Mouse (Mus musculus): ENCODE measurements around the gene Nme8. TPM values are rescaled to one million over a fixed set of nuclear protein-coding genes. Genes with fewer than 3 reads are reported as not detected.
A peak's percentile ranks its signal among the peaks of the same experiment; 100 is the strongest.

The Nme8 gene
- total RNA-seq, 1 experiment: not detected

DNA sequence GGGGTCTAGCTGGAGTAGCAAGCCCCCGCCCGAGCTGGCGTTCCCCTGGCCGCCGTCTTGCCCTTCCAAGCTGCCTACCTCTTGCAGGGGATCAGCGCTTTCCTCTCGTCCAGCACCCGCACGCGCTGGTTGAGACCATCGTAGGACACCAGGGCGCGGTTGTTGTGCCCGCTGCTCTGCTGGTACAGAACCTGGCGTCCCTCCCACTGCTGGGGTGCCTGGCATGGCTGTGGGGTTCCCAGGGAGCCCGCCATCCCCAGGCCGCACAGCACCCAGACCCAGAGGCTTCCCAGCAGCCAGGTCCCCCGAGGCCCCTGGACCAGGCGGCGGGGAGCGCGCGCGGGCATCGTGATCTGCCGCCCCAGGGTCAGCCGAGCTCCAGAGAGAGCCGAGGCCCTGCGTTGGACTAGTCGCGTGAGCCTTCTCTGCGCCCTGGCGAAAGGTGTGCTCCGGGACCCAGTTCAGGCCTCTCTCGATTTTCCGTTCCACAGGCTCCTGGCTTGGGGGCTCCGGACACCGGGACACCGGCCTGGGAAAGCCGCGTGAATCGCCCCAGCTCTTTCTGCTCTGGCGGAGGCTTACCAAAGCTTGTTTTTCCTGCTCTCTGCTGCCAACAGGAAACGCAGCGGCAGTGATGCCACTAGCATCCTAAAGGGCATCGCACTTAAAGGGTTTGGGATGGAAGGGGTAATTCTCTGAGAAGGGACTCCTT lies 78.2 kb downstream of the Nme8 start, which contains the start of gene Epdr1:
Gene Epdr1 (minus strand): TSS at position 712 of the 712 bp plus-strand sequence.
- Histone ChIP-seq H3K4me3 (ENCODE audit: insufficient read depth in 1 of 2, low read depth in 1 of 2, low read length in 2 of 2, poor library complexity in 1 of 2, severe bottlenecking in 1 of 2) (peak within 1 kb of the TSS; percentile 69 to 82), H3K9me3 (ENCODE audit: control insufficient read depth, insufficient read depth, low read depth, low read length) (no peaks in the 10 kb centered on the region), H3K36me3 (ENCODE audit: control insufficient read depth, insufficient read depth, low read length, poor library complexity, severe bottlenecking) (no peaks in the 10 kb centered on the region; the same call in 1 of the 2 replicates), H3K27ac (ENCODE audit: insufficient read depth, low read depth, low read length, poor library complexity, severe bottlenecking) (no peak within 1 kb of the TSS), H3K4me1 (ENCODE audit: control insufficient read depth in 2 of 2, insufficient read depth in 2 of 2, low read length in 2 of 2, poor library complexity in 1 of 2) (peaks cover 0 to 6% of the 10 kb centered on the region in 2 experiments; a peak in 1 of 4 replicates), H3K9ac (ENCODE audit: insufficient read depth, low read depth, low read length, poor library complexity, severe bottlenecking) (peak within 1 kb of the TSS; percentile 76)
- in situ Hi-C loops (cut with MboI; ENCODE audit: low sequenced_read_pairs in 2 of 2, unreplicated experiment in 2 of 2): no loop called here
- DNase-seq (ENCODE audit: low read depth, low spot score): peak; percentile 39
- TF ChIP-seq ZC3H11A (IDR thresholded peaks at IDR 0.05; ENCODE audit: borderline replicate concordance, low read depth, low read length) (no peak), CHD2 (IDR thresholded peaks at IDR 0.05; ENCODE audit: low read depth, low read length) (no peak), MAFK (IDR thresholded peaks at IDR 0.05; ENCODE audit: insufficient read depth, low read depth, low read length) (no peak), ZNF384 (IDR thresholded peaks at IDR 0.05; ENCODE audit: low read depth, low read length) (no peak), HCFC1 (IDR thresholded peaks at IDR 0.05; ENCODE audit: borderline replicate concordance, insufficient read depth, low read length) (no peak)

DNA sequence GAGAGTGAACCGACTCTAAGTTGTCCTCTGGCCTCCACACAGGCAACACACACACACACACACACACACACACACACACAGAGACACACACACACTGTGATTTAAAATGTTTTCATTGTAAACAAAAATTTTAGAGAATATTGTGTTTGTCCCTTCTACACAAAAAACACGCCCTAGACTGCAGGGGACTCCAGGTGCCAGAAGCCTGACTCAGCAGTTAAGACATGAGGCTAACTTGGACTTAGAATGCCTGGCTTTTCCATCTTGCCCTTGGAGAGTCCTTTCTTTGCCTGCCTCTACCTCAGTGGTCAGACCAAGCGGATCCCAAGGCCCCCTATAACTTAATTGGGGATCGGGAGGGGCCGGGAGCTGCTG lies 78.8 kb downstream of the Nme8 start:
- no peak for DNase-seq (ENCODE audit: low read depth, low spot score)
- Histone ChIP-seq H3K27ac (ENCODE audit: insufficient read depth, low read depth, low read length, poor library complexity, severe bottlenecking) (no peak overlapping the region), H3K9me3 (ENCODE audit: control insufficient read depth, insufficient read depth, low read depth, low read length) (no peaks in the 10 kb centered on the region), H3K36me3 (ENCODE audit: control insufficient read depth, insufficient read depth, low read length, poor library complexity, severe bottlenecking) (no peaks in the 10 kb centered on the region; the same call in 1 of the 2 replicates), H3K9ac (ENCODE audit: insufficient read depth, low read depth, low read length, poor library complexity, severe bottlenecking) (peak overlapping the region; percentile 76), H3K4me3 (ENCODE audit: insufficient read depth in 1 of 2, low read depth in 1 of 2, low read length in 2 of 2, poor library complexity in 1 of 2, severe bottlenecking in 1 of 2) (peak overlapping the region; percentile 69 to 82), H3K4me1 (ENCODE audit: control insufficient read depth in 2 of 2, insufficient read depth in 2 of 2, low read length in 2 of 2, poor library complexity in 1 of 2) (peaks cover 0 to 6% of the 10 kb centered on the region in 2 experiments; a peak in 1 of 4 replicates)
- TF ChIP-seq MAFK (IDR thresholded peaks at IDR 0.05; ENCODE audit: insufficient read depth, low read depth, low read length) (peak; percentile 96), CHD2 (IDR thresholded peaks at IDR 0.05; ENCODE audit: low read depth, low read length) (no peak), ZC3H11A (IDR thresholded peaks at IDR 0.05; ENCODE audit: borderline replicate concordance, low read depth, low read length) (no peak)
- in situ Hi-C loops (cut with MboI; ENCODE audit: low sequenced_read_pairs in 2 of 2, unreplicated experiment in 2 of 2): no loop called here

DNA sequence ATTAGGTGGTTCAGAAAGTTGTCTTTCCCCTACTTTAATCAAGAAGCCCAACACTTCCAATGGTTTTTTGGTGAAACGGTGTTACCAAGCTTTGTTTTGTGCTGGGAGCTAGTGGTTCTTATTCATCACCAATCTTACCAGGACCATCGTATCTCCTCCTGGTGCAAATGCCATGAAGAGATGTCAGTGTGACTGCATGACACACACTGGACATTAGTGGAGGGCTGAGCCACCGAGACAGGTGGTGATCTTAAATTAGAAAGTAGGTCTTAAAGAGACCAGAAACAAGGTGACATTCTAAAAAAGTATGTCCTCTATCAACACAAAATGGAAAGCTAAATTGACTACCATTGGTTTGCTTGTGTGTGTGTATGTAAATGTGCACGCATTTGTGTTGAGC lies 79.5 kb downstream of the Nme8 start:
- H3K4me3 ChIP-seq (ENCODE audit: insufficient read depth in 1 of 2, low read depth in 1 of 2, low read length in 2 of 2, poor library complexity in 1 of 2, severe bottlenecking in 1 of 2): no peak overlapping the region
- TF ChIP-seq ZNF384 (IDR thresholded peaks at IDR 0.05; ENCODE audit: low read depth, low read length): no peak
- no peak for TF ChIP-seq CHD2 (IDR thresholded peaks at IDR 0.05; ENCODE audit: low read depth, low read length)
- no peak for TF ChIP-seq MAFK (IDR thresholded peaks at IDR 0.05; ENCODE audit: insufficient read depth, low read depth, low read length)
- no peak for TF ChIP-seq HCFC1 (IDR thresholded peaks at IDR 0.05; ENCODE audit: borderline replicate concordance, insufficient read depth, low read length)
- no peak for TF ChIP-seq ZC3H11A (IDR thresholded peaks at IDR 0.05; ENCODE audit: borderline replicate concordance, low read depth, low read length)
- H3K9ac ChIP-seq (ENCODE audit: insufficient read depth, low read depth, low read length, poor library complexity, severe bottlenecking): no peak overlapping the region
- H3K27ac ChIP-seq (ENCODE audit: insufficient read depth, low read depth, low read length, poor library complexity, severe bottlenecking): no peak overlapping the region
- H3K36me3 ChIP-seq (ENCODE audit: control insufficient read depth, insufficient read depth, low read length, poor library complexity, severe bottlenecking): no peaks in the 10 kb centered on the region; the same call in 1 of the 2 replicates
- H3K9me3 ChIP-seq (ENCODE audit: control insufficient read depth, insufficient read depth, low read depth, low read length): no peaks in the 10 kb centered on the region
- peaks cover 0 to 3% of the 10 kb centered on the region in 2 experiments; a peak in 1 of 4 replicates for H3K4me1 ChIP-seq (ENCODE audit: control insufficient read depth in 2 of 2, insufficient read depth in 2 of 2, low read length in 2 of 2, poor library complexity in 1 of 2)
- no peak for DNase-seq (ENCODE audit: low read depth, low spot score)
- in situ Hi-C loops (cut with MboI; ENCODE audit: low sequenced_read_pairs in 2 of 2, unreplicated experiment in 2 of 2): no loop called here

DNA sequence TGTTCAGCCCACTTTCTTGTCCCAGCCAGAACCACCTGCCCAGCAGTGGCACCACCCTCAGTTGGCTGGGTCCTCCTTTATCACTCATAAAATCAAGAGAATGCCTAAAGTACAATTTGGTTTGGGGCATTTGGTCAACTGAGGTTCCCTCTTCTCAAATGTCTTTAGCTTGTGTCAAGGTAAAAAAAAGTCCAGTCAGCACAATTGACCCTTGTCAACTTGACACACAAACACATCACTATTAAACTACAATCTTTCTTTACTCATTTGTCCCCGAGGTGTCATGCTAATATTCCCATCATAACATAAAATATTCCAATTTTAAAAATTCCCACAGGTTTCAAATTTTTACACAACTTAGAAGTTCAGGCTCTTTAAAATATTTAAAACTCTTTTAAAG lies 83.3 kb downstream of the Nme8 start:
- H3K36me3 ChIP-seq (ENCODE audit: control insufficient read depth, insufficient read depth, low read length, poor library complexity, severe bottlenecking): no peaks in the 10 kb centered on the region; the same call in none of the 2 replicates
- no peak overlapping the region for H3K9ac ChIP-seq (ENCODE audit: insufficient read depth, low read depth, low read length, poor library complexity, severe bottlenecking)
- in situ Hi-C loops (cut with MboI; ENCODE audit: low sequenced_read_pairs in 2 of 2, unreplicated experiment in 2 of 2): no loop called here
- H3K27ac ChIP-seq (ENCODE audit: insufficient read depth, low read depth, low read length, poor library complexity, severe bottlenecking): no peak overlapping the region
- peaks cover 0 to 3% of the 10 kb centered on the region in 2 experiments; a peak in 1 of 4 replicates for H3K4me1 ChIP-seq (ENCODE audit: control insufficient read depth in 2 of 2, insufficient read depth in 2 of 2, low read length in 2 of 2, poor library complexity in 1 of 2)
- no peak overlapping the region for H3K4me3 ChIP-seq (ENCODE audit: insufficient read depth in 1 of 2, low read depth in 1 of 2, low read length in 2 of 2, poor library complexity in 1 of 2, severe bottlenecking in 1 of 2)
- no peak for DNase-seq (ENCODE audit: low read depth, low spot score)
- H3K9me3 ChIP-seq (ENCODE audit: control insufficient read depth, insufficient read depth, low read depth, low read length): no peaks in the 10 kb centered on the region
- TF ChIP-seq ZC3H11A (IDR thresholded peaks at IDR 0.05; ENCODE audit: borderline replicate concordance, low read depth, low read length) (no peak), MAFK (IDR thresholded peaks at IDR 0.05; ENCODE audit: insufficient read depth, low read depth, low read length) (peak; percentile 70; the same call in 1 of the 2 replicates)
